Mouse (Mus musculus): ENCODE data around the gene Gm10488.
"Not testable (repeated sequence)": the region's sequence is repeated elsewhere in the genome, so short reads cannot be mapped to it uniquely, and the experiment has no call there.

Gm10488 gene

DNA sequence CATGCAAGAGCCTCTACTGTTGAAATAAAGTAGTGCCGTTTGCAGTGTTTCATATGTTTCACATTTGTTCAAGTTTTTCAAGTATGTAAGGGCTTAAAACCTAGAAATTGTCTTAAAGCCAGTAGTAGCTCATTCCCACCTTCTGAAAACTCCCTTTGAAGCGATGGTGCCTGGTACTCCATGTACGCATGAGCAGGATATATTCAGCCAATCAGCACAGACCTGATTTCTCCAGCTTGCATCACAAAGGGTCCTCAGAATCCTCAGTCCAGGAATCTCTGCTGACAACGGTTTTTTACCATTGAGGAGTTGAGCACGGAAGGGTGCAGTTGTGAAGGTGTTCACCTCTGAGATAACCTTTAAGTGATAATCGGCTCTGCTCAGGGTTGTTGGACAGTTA, at the start of gene Gm10488:
TSS of gene Gm10488 (plus strand) at position 301 of the 400 bp plus-strand sequence.
- in situ Hi-C loops (cut with MboI; ENCODE audit: low pct_unique_long_range_greater_than_20kb in 1 of 2, low sequenced_read_pairs in 2 of 2, unreplicated experiment in 1 of 2) = not testable (repeated sequence)

All from mouse embryonic stem cell (cell line).